Mouse (Mus musculus) common myeloid progenitor, adult 5-6 weeks (primary cell): ENCODE measurements at regions not wholly inside any gene's neighbourhood (a gene's known extent, or its start where the extent isn't known, plus 50 kb on each side); places are given as distances from the start of the nearest gene placed in this dataset.

Experiments
- ATAC-seq: replicated peaks from 2 replicates; pipeline ENCODE4 v1.8.0; 2016; ENCODE audit warnings: low read depth, mild to moderate bottlenecking, moderate TSS enrichment, inconsistent platforms; ENCODE audit not compliant: poor library complexity, severe bottlenecking

DNA sequence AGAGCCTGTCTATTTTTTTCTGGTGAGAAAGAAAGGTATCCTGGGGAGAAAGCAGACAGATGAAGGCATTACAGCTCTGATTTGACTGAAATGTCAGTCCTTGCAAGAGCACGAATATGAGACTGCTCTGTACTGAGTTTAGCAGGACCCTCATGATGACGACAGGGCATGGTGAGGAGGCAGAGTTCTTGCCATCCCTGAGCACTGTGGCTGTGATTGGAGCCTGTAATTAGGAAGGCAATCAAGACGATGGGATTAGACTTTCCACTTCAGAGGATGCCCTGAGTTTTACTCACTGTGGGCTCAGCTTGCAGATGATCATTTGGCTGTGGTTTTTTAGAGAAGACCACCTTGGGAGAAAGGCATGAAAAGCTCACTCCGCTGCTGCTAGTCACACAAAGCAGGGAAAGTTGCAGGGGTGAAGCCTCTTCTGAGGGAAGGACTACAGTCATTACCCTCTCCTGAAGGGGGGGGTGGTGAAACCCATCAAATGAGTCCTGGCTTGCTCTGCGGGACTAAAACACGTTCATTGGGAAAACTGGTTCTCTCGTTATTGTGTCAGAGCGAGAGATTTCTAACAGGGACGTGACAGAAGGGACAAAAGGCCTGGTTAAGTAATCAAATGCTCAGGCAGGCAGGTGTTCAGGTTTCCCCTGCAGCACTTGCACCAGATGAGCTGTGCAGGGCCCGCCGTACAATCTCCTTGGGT, 132.9 kb upstream of the Fam241a start:
- no peak for ATAC-seq

GRCm38 (mm10) chr3:128024856-128025255, 128.7 kb upstream of the Fam241a start:
- ATAC-seq: no peak

DNA sequence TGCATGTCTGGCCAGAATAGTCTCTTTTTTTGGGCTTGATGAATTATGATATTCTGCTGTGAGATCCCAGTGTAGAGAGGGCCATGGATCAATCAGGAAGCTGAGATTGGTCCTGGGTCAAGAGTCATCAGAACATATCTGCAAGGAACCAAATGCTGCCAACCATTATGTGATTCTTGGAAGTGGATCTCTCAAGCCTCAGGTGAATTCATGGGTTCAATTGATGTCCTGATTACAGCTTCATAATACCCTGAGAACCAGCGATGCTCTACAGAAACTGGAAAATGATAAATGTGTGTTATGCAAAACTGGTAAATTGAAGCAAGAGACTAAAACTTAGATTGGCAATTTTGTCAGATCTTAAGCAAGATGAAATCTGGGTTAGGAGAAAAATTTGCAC, 118.8 kb upstream of the Fam241a start:
- ATAC-seq: no peak

GRCm38 (mm10) chr3:128002905-128003641, 106.9 kb upstream of the Fam241a start:
- ATAC-seq: no peak

GRCm38 (mm10) chr3:128001924-128002501, 105.9 kb upstream of the Fam241a start:
- ATAC-seq: peak; percentile 73; the same call in 1 of the 2 replicates

DNA sequence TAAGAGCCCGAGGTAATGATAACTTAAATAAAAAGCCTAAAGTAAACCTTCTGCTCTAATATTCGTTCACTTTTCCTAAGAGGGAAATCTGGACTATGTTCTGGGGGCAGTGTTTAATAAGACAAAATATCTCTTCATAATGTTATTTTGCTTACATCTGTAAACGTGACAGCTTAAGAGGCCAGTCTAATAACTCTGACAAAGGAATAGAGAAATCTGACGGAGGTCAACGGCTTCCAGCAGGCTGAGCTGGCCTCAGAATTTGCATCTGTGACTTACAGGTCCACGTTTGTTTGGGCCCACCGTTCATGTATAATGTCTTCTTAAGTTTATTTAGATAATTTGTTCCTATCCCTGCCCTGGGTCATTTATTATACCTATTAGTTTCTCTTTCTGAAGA, 99.6 kb upstream of the Fam241a start:
- no peak for ATAC-seq

- no peak for ATAC-seq
Measured at GRCm38 (mm10) chr3:127987583-127987982, 91.5 kb upstream of the Fam241a start.

- ATAC-seq: no peak
Measured at GRCm38 (mm10) chr3:127985165-127985564, 89.0 kb upstream of the Fam241a start.

DNA sequence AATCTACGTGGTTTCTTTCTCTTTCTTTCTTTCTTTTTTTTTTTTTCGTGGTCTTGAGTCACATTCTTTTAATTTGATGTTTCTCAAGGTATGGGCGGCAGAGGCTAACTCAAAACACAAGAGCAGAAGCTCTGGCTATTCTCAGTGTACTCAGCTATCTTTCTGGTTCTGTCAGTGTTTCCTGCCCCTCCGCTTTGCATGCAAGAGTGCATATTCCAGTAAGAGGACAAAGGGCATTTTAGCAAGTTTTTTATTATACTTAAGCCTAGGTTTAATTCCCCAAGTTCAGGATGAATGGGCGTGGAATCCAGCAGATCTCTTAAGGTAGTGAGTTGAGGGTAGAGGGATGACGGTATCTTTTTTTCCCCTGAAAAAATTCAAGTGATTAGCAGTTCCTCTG, 81.1 kb upstream of the Fam241a start:
- ATAC-seq: no peak

DNA sequence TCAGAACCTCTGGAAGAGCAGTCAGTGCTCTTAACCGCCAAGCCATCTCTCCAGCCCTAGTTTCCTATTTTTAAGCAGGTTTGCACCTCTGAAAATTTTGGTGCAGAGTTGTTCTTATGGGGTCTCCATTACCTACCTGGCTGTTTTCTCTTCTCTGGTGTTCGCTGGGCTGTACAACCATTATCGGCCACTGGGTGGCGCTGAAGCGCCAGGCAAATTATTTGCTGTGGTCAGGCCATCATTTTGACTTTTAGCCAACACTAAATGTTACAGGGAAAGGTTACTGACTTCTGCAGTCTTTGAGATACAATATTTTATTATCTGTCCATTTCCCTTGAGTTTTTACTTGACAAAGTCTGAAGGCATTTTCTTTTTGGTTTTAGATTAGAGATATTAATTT, 74.8 kb upstream of the Fam241a start:
- ATAC-seq: peak; percentile 88

DNA sequence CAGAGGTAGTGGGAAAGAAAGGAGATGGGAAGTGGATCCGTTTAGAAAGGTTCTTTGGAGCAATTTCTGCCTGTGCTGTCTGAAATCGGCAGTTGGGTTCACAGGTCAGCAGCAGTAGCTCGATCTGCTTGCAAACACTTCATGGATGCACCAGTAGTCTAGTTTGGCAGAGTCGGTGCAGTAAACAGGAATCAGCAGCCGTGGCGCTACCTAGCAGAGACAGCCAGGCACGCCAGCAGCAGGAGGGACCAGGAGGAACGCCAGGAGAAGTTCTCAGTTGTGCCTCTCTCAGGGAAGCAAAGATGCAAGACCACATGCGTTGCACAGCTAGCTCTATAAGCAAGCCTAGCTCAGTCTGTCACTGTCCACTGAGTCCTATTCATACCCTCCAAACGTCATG, 71.0 kb upstream of the Fam241a start:
- ATAC-seq: no peak

DNA sequence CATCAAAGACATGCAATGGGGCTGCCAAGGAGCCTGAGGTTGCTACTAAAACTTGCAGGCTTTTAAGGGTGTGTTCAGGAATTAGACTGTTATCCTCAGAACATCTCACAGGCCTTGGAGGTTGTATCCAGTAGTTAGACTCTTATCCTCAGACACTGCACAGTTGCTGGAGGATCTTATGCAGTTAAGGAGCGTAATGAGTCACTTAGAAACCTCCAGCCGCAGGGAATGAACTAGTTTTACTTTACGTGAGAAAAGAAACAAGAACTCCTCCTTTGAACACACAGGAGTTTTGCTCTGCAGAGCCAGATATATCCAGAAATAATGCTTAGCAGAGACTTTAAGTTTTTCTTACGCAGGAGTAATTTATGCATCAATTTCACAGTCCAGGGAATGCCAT, 70.1 kb upstream of the Fam241a start:
- no peak for ATAC-seq

DNA sequence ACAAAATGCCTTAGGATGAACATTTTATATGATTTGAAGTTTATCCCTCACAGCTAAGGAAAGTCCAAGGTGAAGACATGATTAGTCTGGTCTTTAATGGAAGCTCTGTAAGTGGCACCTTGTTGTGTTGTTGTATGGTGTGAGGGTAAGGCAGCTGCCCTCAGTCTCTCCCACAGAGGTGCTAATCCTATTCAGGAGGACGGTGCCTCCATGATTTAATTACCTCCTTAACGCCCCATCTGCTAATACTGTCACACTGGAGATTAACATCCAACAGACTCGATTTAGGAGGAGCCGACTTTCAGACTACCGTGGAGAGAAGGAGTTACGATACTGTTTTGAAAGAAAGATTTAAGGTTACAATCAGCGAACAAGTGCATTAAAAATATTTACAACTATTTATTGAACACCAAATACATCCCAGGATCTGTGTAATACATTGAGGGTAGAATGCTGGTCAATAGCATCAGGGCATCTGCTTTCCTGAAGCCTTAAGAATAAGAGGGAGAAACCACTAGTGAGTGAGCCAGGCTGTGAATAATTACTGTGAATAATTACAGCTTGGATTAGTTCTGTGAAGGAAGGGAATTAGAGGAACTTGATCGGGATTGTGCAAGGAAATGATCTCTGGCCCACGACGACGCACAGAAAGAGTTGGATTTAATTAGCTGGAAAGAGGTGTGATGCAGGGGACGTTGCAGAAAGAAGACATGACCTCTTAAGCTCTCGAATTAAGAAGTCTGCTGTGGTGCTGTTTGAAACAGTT, 63.0 kb upstream of the Fam241a start:
- ATAC-seq: no peak

DNA sequence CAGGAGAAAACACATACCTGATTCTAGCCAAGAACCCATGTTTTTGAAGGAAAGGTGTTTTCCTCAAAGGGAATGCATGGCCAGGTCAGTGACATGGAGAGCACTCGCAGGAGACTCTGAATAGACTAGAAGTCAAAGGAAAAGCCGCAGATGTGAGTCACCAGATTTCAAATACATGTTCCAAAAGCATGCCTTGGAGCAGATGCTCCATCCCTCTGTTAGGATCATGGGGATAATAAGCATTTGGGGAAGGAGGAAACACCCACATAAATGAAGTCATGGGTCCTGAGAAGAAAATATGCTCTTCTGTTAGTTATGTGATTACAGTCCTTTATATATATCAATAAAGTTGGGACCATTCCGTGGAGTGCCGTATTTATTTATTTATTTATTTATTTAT, 58.7 kb upstream of the Fam241a start:
- no peak for ATAC-seq

DNA sequence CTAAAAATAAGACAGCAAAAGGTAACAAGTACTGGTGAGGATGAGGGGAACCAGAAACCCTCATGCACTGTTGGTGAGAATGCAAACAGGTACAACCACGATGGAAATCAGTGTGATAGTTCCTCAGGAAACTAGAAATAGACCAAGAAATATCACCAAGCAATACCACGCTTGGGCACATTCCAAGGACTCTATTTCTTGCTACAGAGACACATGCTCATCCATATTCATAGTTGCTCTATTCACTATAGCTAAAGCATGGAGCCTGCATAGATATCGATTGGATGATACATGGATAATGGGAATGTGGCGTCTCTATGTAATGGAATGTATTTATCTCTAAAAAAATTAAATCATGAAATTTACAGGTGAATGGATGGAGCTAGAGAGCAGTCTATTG, 57.5 kb upstream of the Fam241a start:
- no peak for ATAC-seq

DNA sequence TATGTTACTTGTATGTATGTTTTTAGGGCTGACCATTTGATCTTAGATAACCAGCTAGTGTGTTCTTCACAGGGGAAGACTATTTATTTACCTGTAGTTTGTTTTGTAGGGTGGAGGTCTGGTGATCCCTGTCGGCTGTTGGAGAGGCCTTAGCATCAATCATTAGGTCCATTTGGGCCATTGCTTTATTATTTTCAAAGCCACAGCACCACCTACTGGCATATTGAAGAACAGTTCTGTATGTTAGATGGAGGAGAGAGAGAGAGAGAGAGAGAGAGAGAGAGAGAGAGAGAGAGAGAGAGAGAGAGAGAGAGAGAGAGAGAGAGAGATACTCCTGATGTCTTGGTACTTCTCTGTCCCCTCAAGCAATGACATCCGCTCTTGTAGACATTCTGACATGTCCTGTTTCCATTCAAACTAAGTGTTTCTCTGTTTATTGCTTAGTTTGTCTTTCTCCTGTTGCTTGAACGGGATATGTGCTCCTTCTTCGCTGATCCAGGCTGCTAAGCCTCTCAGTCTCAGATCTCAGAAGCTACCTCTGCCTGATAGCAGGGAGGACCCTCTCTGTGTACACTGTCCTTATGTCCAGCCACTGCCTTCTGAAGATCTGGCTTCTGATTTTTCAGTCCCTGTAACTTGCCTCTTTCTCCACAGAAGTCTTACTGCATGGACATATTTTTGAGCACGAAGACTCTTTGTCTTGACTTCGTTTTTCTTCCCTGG, 52.9 kb upstream of the Fam241a start:
- ATAC-seq: peak; percentile 95

GRCm38 (mm10) chr3:127948326-127948725, 52.2 kb upstream of the Fam241a start:
- peak; percentile 64 for ATAC-seq
